Mouse (Mus musculus): Measurements from ENCODE around the gene Fasn. TPM values are rescaled to one million over a fixed set of nuclear protein-coding genes. Genes with fewer than 3 reads are reported as not detected.

Fasn gene
- polyA plus RNA-seq, 1 experiment from 2014 or later: 49.3 TPM

DNA sequence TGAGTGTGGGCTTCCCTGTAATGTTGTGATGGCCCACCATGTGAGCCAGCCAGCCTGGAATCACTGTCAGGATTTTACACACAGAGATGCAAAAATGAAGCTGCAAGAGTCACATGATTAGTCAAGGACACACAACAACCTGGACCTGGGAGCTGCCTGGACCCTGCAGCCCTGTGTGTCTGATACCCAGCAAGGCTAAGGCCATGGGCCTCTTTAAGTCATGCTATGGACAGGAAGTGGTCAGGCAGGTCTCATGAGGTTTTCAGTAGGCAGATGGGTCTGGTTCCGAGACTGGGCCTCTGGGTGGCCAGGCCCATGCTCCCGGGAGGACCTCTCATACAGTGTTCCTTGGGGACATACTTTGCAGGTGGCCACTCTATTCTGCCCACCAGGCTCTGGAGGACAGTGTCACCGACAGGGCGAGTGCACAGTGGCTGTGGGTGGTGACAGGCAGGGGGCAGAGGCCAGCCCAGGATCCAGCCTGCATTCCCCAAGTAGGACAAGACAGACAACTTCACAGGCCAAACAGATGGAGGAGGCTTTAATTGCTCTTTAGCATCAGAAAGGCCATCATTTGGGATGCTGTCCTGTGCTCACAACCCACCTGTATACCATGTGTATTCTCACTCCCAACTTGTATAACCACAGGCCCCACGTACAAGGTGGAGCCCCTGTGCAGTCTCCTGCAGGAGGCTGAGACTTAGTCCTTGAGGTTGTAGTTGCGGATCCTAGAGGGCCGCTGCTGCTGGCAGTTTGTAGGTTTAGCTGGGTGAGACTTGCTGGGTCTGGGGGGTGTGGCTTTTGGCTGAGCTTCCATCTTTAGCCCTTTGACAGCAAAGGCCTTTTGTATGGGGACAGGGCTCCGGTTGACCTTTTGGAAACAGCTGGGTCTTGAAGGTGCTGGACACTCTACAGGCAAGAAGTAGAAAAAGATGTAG lies 1.9 kb upstream of the Fasn start:
- H3K9ac ChIP-seq: peak overlapping the region; percentile 95
- no peaks in the 10 kb centered on the region for H3K27me3 ChIP-seq
- no peak overlapping the region for H3K4me3 ChIP-seq
- ATAC-seq (ENCODE audit: insufficient number of reproducible peaks, insufficient read depth, low FRiP score, low TSS enrichment, low read depth): no peak
- H3K4me1 ChIP-seq: peaks cover 32% of the 10 kb centered on the region
- H3K4me2 ChIP-seq: no peak overlapping the region
- 89% methylated on average over 8 of the region's 8 CpGs for WGBS
- peaks cover 21% of the 10 kb centered on the region for H3K36me3 ChIP-seq
- H3K9me3 ChIP-seq: no peaks in the 10 kb centered on the region
- H3K27ac ChIP-seq: peak overlapping the region; percentile 96

DNA sequence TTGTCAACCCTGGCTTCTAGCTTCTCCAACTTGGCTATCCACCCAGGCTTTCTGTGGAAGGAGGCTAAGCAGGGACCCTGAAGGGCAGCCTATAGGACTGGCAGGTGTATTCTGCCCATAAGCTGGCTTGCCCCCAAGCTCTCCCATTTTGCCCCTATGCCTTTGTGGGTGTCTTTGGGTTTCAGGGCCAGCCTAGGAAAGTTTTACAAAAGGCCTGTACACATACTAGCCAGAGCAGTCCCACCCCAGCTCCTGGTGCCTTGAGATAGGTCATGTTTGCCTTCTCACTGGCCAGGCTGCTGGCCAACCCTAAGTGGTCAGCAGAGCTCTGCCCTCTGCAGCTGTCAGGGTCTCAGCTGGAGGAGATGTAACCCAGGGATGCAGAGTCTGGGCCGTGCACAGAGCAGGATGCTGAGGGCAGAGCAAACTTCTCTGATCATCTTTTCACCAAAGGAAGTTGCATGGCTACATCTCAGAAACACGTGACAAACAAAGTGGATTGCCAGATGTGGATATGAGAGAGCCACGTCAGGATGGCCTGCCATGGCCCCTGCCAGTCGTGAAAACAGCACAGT lies 1.0 kb upstream of the Fasn start:
- Histone ChIP-seq H3K36me3 (peaks cover 30% of the 10 kb centered on the region), H3K27me3 (no peaks in the 10 kb centered on the region), H3K9me3 (no peaks in the 10 kb centered on the region), H3K9ac (peak overlapping the region; percentile 95), H3K4me1 (peaks cover 40% of the 10 kb centered on the region), H3K4me3 (peak overlapping the region; percentile 89), H3K4me2 (peak overlapping the region; percentile 86), H3K27ac (peak overlapping the region; percentile 96)
- ATAC-seq (ENCODE audit: insufficient number of reproducible peaks, insufficient read depth, low FRiP score, low TSS enrichment, low read depth): no peak
- WGBS: 34% methylated on average over 4 of the region's 4 CpGs

- Histone ChIP-seq H3K4me2 (peak overlapping the region; percentile 86), H3K4me3 (peak overlapping the region; percentile 89), H3K27me3 (no peaks in the 10 kb centered on the region), H3K27ac (peak overlapping the region; percentile 96), H3K9ac (peak overlapping the region; percentile 95), H3K4me1 (peaks cover 40% of the 10 kb centered on the region), H3K9me3 (no peaks in the 10 kb centered on the region), H3K36me3 (peaks cover 36% of the 10 kb centered on the region)
- ATAC-seq (ENCODE audit: insufficient number of reproducible peaks, insufficient read depth, low FRiP score, low TSS enrichment, low read depth): peak; percentile 1; the same call in 1 of the 2 replicates
- WGBS: under 1% methylated on average over 21 of the region's 21 CpGs
Measured at GRCm38 (mm10) chr11:120824787-120825288, 491 bp upstream of the Fasn start.

GRCm38 (mm10) chr11:120823551-120823947 lies 798 bp downstream of the Fasn start:
- H3K9me3 ChIP-seq: no peaks in the 10 kb centered on the region
- H3K36me3 ChIP-seq: peaks cover 49% of the 10 kb centered on the region
- peak overlapping the region; percentile 96 for H3K27ac ChIP-seq
- H3K9ac ChIP-seq: peak overlapping the region; percentile 95
- no peaks in the 10 kb centered on the region for H3K27me3 ChIP-seq
- H3K4me2 ChIP-seq: peak overlapping the region; percentile 86
- H3K4me3 ChIP-seq: peak overlapping the region; percentile 89
- peaks cover 40% of the 10 kb centered on the region for H3K4me1 ChIP-seq
- peak; percentile 32 for ATAC-seq (ENCODE audit: insufficient number of reproducible peaks, insufficient read depth, low FRiP score, low TSS enrichment, low read depth)
- WGBS: under 1% methylated on average over 40 of the region's 40 CpGs

- no peaks in the 10 kb centered on the region for H3K9me3 ChIP-seq
- peak overlapping the region; percentile 96 for H3K27ac ChIP-seq
- H3K9ac ChIP-seq: peak overlapping the region; percentile 95
- H3K27me3 ChIP-seq: no peaks in the 10 kb centered on the region
- peak overlapping the region; percentile 89 for H3K4me3 ChIP-seq
- H3K4me2 ChIP-seq: peak overlapping the region; percentile 86
- H3K4me1 ChIP-seq: peaks cover 40% of the 10 kb centered on the region
- ATAC-seq (ENCODE audit: insufficient number of reproducible peaks, insufficient read depth, low FRiP score, low TSS enrichment, low read depth): no peak
- WGBS: 1% methylated on average over 14 of the region's 14 CpGs
- H3K36me3 ChIP-seq: peaks cover 54% of the 10 kb centered on the region
Measured at GRCm38 (mm10) chr11:120822831-120823550, 1.4 kb downstream of the Fasn start.

GRCm38 (mm10) chr11:120822321-120822720 lies 2.0 kb downstream of the Fasn start:
- Histone ChIP-seq H3K9me3 (no peaks in the 10 kb centered on the region), H3K9ac (peak overlapping the region; percentile 95), H3K4me3 (peak overlapping the region; percentile 89), H3K27ac (0 out of 2 replicates have a peak overlapping the region, but pooled peaks have one; percentile 96), H3K27me3 (no peaks in the 10 kb centered on the region), H3K4me2 (peak overlapping the region; percentile 86), H3K4me1 (peaks cover 40% of the 10 kb centered on the region), H3K36me3 (peaks cover 61% of the 10 kb centered on the region)
- ATAC-seq (ENCODE audit: insufficient number of reproducible peaks, insufficient read depth, low FRiP score, low TSS enrichment, low read depth): no peak
- WGBS: 61% methylated on average over 4 of the region's 4 CpGs

DNA sequence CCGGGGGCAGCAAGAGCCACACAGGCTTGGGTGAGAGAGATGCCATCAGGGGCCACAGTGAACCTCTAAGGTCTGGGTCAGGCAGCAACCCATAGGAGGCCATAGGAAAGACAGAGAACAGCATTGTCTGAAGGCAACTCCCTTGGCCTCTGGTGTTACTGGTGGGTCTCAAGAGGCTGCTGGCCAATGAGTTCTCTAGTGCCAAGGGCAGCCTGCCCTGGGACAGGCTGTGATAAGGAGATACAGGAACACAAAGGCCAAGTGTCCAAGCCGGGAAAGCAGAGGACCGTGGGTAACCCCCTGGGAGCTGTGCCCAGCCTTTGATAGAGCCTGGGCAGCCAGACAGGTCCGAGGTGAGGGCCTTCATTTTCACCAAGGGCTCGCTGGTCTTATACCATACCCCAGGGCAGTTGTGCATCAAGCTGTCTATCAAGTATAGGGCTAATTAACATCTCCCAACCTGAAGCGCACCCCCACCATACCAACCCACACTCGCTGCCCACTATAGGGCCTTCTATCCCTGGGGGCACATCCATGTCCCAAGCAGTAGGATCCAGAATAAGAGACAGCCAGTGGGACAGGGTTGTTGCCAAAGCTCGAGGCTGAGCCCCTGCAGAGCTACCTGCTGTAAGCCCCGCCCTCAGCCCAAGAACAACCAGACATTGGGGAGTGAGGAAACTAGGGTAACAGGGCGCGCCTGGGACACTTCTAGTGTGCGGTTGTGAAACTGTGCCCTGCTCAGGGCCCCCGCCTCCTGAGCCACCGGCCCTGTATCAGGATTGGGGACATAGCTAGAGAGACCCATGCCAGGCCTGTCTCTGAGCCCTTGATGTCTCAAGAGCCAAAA lies 3.0 kb downstream of the Fasn start:
- Histone ChIP-seq H3K9me3 (no peaks in the 10 kb centered on the region), H3K36me3 (peaks cover 68% of the 10 kb centered on the region), H3K27ac (no peak overlapping the region), H3K4me3 (peak overlapping the region; percentile 89), H3K4me1 (peaks cover 40% of the 10 kb centered on the region), H3K9ac (peak overlapping the region; percentile 95), H3K27me3 (no peaks in the 10 kb centered on the region), H3K4me2 (peak overlapping the region; percentile 86)
- WGBS: 75% methylated on average over 14 of the region's 14 CpGs
- no peak for ATAC-seq (ENCODE audit: insufficient number of reproducible peaks, insufficient read depth, low FRiP score, low TSS enrichment, low read depth)

- ATAC-seq (ENCODE audit: insufficient number of reproducible peaks, insufficient read depth, low FRiP score, low TSS enrichment, low read depth): no peak
- Histone ChIP-seq H3K4me2 (peak overlapping the region; percentile 86; the same call in 1 of the 2 replicates), H3K9ac (0 out of 2 replicates have a peak overlapping the region, but pooled peaks have one; percentile 32), H3K4me3 (no peak overlapping the region), H3K27ac (no peak overlapping the region), H3K4me1 (peaks cover 36% of the 10 kb centered on the region), H3K27me3 (no peaks in the 10 kb centered on the region), H3K9me3 (no peaks in the 10 kb centered on the region), H3K36me3 (peaks cover 70% of the 10 kb centered on the region)
- WGBS: 93% methylated on average over 14 of the region's 14 CpGs
Measured at GRCm38 (mm10) chr11:120820546-120820945, 3.8 kb downstream of the Fasn start.

DNA sequence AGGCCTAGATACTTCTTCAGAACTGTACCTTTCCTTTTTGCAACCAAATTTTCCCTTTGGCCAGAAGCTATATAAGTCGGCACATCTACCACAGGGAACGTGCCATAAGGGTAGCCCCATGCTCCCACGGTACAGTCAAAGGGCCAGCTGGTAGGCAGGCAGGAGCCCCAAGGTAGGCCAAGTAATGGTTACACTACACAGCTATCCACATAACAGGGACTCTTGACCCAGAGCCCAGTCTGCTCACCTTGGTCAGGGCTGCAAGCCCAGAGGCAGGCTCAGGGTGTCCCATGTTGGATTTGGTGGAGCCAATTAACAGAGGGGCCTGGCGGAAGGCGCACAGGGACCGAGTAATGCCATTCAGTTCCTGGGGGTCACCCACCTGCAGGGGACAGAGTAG lies 4.8 kb downstream of the Fasn start:
- ATAC-seq (ENCODE audit: insufficient number of reproducible peaks, insufficient read depth, low FRiP score, low TSS enrichment, low read depth): no peak
- Histone ChIP-seq H3K27me3 (no peaks in the 10 kb centered on the region), H3K4me2 (no peak overlapping the region), H3K4me3 (no peak overlapping the region), H3K27ac (no peak overlapping the region), H3K4me1 (peaks cover 29% of the 10 kb centered on the region), H3K36me3 (peaks cover 80% of the 10 kb centered on the region), H3K9ac (0 out of 2 replicates have a peak overlapping the region, but pooled peaks have one; percentile 21), H3K9me3 (no peaks in the 10 kb centered on the region)
- WGBS: 94% methylated on average over 6 of the region's 6 CpGs

DNA sequence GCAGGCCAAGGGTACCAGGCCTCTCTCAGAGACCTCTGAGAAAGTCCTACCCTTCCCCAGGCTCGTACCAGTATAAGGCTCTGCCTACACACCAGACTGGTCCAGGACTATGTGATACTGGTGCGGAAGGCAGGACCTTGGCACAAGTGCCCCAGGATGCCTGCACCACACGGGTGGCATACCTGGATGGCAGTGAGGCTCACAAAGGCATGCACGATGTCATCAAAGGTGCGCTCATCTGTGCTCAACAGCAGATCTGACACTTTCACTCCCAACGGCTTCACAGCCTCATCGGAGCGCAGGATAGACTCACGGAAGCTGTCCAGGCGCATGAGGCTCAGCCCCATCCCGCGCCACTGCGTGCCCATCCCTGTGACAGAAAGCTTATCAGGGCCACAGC lies 6.1 kb downstream of the Fasn start:
- ATAC-seq (ENCODE audit: insufficient number of reproducible peaks, insufficient read depth, low FRiP score, low TSS enrichment, low read depth): no peak
- H3K36me3 ChIP-seq: peaks cover 93% of the 10 kb centered on the region
- no peak overlapping the region for H3K4me3 ChIP-seq
- no peaks in the 10 kb centered on the region for H3K9me3 ChIP-seq
- H3K9ac ChIP-seq: no peak overlapping the region
- H3K27me3 ChIP-seq: no peaks in the 10 kb centered on the region
- H3K27ac ChIP-seq: no peak overlapping the region
- no peak overlapping the region for H3K4me2 ChIP-seq
- WGBS: 94% methylated on average over 13 of the region's 13 CpGs
- peaks cover 28% of the 10 kb centered on the region for H3K4me1 ChIP-seq

Data from embryonic facial prominence, embryonic 13.5 days (tissue).